Mouse (Mus musculus) testis, adult 2 months (tissue): ENCODE data around the gene Gpr153. TPM values are rescaled to one million over a fixed set of nuclear protein-coding genes. Genes with fewer than 3 reads are reported as not detected.
A peak's percentile ranks its signal among the peaks of the same experiment; 100 is the strongest.

Experiments
- H3K27ac ChIP-seq: fragments of 200-500 bp; 2 replicates; pipeline ENCODE4 v1.5.1; 2012; ENCODE audit warnings: low read depth, low read length; ENCODE audit not compliant: control insufficient read depth, insufficient read depth
- H3K27me3 ChIP-seq: fragments of 200-500 bp; 2 replicates; pipeline ENCODE4 v1.6.1; 2012; ENCODE audit warnings: mild to moderate bottlenecking, low read length, moderate library complexity; ENCODE audit not compliant: control insufficient read depth, insufficient read depth
- H3K36me3 ChIP-seq: fragments of 200-500 bp; 2 replicates; pipeline ENCODE4 v1.6.1; 2012; ENCODE audit warnings: mild to moderate bottlenecking, low read length; ENCODE audit not compliant: control insufficient read depth, insufficient read depth
- H3K4me1 ChIP-seq: fragments of 200-500 bp; 2 replicates; pipeline ENCODE4 v1.6.1; 2012; ENCODE audit warnings: low read length; ENCODE audit not compliant: control insufficient read depth, insufficient read depth
- H3K4me3 ChIP-seq: fragments of 200-500 bp; 2 replicates; pipeline ENCODE4 v1.5.1; 2012; ENCODE audit warnings: low read depth, mild to moderate bottlenecking, low read length, moderate library complexity, mixed read lengths; ENCODE audit not compliant: control insufficient read depth
- CTCF ChIP-seq: fragments of 200-500 bp; IDR thresholded peaks from 2 replicates; pipeline ENCODE4 v1.5.1; 2012; ENCODE audit warnings: low read depth, mild to moderate bottlenecking, inconsistent platforms, low read length, moderate library complexity; ENCODE audit not compliant: control insufficient read depth, insufficient read depth, insufficient replicate concordance
- POLR2A ChIP-seq: fragments of 200-500 bp; IDR thresholded peaks from 2 replicates; pipeline ENCODE4 v1.6.1; 2012; ENCODE audit warnings: low read depth, mild to moderate bottlenecking, inconsistent platforms, low read length, moderate library complexity; ENCODE audit not compliant: control insufficient read depth
- polyA plus RNA-seq: library from polyadenylated mRNA; depleted of rRNA; stranded (reverse); fragments of >200 nt; gene quantifications from 2 replicates; pipeline ENCODE4 v1.2.3, GENCODE M21; 2012

The Gpr153 gene
- polyA plus RNA-seq, 1 experiment, result 18.9 TPM

DNA sequence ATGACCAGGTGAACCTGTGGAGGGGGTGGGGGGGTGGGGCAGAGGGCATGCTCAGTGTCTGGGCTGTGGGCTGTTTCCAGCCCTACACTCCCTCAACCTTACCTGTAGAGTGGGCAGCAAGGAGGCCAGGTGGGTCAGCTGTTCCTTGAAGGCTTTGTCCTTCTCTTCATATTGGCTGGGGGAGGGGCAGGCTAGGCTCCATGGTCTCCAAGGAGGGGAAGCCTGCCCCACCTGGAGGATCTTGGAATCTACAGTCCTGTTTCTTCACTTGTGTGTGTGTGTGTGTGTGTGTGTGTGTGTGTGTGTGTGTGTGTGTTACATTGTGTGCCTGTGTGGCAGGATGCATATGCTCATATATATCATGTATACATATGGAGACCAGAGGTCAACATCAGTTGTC, 39.9 kb downstream of the Gpr153 start:
- Histone ChIP-seq H3K27me3 (no peaks in the 10 kb centered on the region; the same call in 1 of the 2 replicates), H3K4me3 (no peak overlapping the region), H3K36me3 (no peaks in the 10 kb centered on the region), H3K27ac (no peak overlapping the region), H3K4me1 (peaks cover 26% of the 10 kb centered on the region)
- TF ChIP-seq CTCF (no peak), POLR2A (no peak)

DNA sequence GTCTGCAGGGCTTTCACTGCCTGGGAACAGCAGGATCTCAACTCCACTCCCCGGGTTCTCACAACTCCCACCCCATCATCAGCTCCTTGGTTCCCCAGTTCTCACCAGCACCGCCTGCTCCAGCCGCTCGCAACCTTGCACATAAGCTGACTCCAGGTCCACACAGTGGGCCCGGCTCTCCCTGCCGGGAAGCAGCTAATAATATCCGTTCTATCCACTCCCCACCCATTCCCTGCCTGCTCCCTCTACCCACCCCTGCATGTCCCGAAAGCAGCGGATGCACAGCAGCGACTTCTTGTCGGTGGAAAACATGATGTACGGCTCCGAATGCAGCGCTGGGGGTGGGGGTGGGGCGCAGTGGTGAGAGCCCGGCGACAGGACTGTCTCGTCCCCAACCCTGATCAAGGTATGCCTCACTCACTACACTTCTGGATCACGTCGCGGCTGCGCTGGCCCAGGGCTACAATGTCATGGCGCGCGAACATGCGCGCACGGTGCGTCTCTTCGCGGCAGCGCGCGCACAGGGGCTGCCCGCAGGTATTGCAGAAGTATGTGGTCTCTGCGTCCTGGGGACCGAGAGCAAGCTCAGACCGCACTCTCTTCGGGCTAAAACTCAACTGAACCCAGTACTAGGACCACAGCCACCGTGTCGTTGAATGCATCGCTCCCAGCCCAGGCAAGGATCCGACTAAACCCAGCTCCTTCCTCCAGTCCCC, 41.6 kb downstream of the Gpr153 start:
- H3K4me1 ChIP-seq, result peaks cover 27% of the 10 kb centered on the region
- H3K4me3 ChIP-seq, result peak overlapping the region; percentile 18; the same call in 1 of the 2 replicates
- no peak overlapping the region for H3K27ac ChIP-seq
- H3K36me3 ChIP-seq, result no peaks in the 10 kb centered on the region
- TF ChIP-seq CTCF, result no peak
- TF ChIP-seq POLR2A, result no peak
- H3K27me3 ChIP-seq, result no peaks in the 10 kb centered on the region; the same call in 1 of the 2 replicates

DNA sequence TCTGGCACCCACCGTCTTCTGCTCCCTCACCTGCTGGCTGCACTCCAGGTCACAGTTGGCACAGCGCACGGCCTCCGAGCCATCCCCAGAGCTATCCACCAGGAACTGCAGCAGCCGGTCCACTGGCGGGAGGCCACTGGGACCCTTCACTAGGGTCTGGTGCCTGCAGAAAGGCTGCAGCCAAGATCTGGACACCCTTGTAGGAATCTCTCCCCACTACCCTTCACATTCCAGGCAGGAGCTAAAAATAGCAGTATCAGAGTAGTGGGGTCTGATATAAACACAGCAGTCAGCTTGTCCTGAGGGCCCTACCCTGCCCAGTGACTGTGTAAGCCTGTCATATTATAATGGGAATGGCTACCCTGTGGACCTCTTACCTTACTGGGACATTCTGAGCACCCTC, 43.6 kb downstream of the Gpr153 start:
- Histone ChIP-seq H3K27me3 (no peaks in the 10 kb centered on the region; the same call in 1 of the 2 replicates), H3K4me1 (peaks cover 22% of the 10 kb centered on the region), H3K36me3 (no peaks in the 10 kb centered on the region), H3K27ac (no peak overlapping the region), H3K4me3 (no peak overlapping the region)
- no peak for TF ChIP-seq POLR2A
- TF ChIP-seq CTCF, result no peak

DNA sequence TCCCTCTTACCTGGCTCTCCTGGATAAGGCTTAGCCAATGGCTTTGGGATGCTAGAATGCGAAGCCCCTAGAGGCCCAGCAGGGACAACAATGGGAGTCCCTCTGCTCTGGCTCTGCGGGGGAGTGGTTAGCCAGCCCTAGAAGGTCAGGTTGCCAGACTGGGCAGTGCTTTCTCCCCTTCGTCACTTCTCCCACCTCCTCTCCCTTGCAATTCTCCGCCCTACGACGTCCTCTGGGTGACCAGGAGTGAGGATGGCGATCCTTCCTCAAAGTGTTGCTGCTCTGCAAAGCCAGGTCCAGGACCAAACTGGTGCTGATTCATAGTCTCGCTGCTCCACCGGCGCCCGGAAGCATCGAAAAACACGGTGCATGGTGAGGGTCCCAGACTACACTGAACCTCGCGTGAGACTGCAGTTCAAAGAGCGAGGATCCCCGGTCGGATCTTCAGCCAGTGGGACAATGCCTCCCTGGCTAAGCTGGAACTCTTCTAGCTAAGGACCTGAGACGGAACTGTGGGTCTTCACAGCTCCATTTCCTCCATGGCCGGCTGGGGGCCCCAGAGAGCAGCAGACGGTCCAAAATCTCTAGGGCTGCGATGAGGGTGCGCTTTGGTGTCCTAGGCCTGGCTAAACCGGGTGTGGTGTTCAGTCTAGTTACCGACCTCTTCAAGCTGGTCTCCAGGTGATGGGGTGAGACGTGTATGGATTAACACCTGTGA, 44.6 kb downstream of the Gpr153 start, which contains the start of gene Rnf207:
Rnf207 (minus strand) TSS at position 477 of the 718 bp plus-strand sequence.
- Histone ChIP-seq H3K27me3 (no peaks in the 10 kb centered on the region), H3K27ac (no peak within 1 kb of the TSS), H3K4me3 (peak within 1 kb of the TSS; percentile 64), H3K36me3 (no peaks in the 10 kb centered on the region), H3K4me1 (peaks cover 18% of the 10 kb centered on the region)
- TF ChIP-seq CTCF, result peak; percentile 28; the same call in 1 of the 2 replicates
- TF ChIP-seq POLR2A, result no peak

DNA sequence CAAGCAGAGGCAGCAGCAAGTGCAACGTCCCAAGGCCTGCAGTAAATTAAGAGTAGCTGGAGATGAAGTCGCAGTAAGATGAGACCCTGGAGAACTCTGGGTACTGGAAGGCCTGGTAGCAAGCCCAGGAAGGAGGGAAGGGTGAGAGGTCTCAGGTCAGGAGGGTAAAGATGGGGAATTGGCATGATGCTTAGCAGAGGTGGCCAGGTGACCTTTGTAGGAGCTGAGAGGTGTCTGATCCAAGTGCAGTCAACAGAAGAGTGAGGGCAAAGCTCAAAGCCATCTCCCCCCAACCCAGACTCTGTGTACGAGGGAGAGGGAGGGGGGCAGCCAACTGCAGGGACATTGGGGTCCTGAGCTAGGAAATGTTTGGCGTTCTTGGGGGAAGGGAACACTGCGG, 47.4 kb downstream of the Gpr153 start:
- TF ChIP-seq POLR2A (no peak), CTCF (no peak)
- Histone ChIP-seq H3K4me1 (peaks cover 15% of the 10 kb centered on the region), H3K27ac (no peak overlapping the region), H3K4me3 (no peak overlapping the region), H3K36me3 (no peaks in the 10 kb centered on the region), H3K27me3 (no peaks in the 10 kb centered on the region)

DNA sequence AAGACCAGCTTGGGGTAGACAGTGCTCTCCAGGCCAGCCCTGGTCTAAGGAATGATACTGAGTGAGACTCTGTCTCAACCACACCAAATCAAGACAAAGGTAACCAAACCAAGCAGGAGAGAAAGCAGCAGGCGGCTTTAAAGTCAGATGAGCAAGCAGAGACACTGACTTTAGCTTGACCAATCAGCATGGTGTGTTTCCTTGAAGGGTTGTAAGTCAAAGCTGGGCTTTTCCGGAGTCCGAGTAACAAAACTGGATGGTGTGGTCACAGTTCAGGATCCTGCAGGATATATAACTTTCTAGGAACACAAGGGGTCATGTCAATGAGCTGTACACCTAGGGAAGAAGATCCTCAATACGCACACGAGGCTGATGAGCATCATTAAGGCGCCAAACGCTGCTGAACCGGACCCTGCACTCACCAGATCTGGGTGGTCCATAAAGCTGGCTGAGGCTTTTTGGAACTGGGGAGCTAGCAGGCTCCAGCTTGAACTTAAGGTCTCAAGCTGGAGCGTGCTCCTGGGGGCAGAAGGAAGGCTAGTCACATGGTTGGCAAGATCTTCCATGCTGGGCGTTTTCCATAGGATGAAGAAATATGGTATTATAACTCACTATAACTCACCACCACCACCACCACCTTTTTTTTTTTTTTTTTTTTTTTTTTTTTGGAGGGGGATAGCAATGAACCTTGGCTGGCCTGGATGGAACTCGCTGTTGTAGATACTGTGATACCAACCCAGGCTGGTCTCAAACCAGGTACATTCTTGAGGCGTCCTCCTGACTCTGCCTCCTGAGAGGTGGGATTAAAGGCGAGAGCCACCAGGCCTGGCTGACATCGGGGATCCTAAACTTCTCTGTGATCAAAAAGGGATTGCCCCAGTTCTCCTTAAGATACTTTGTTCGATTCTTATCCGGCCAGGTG, 50.9 kb downstream of the Gpr153 start:
- H3K27ac ChIP-seq, result 0 out of 2 replicates have a peak overlapping the region, but pooled peaks have one; percentile 40
- H3K36me3 ChIP-seq, result no peaks in the 10 kb centered on the region
- H3K4me3 ChIP-seq, result peak overlapping the region; percentile 88
- TF ChIP-seq CTCF (no peak), POLR2A (no peak)
- H3K27me3 ChIP-seq, result no peaks in the 10 kb centered on the region
- H3K4me1 ChIP-seq, result peaks cover 13% of the 10 kb centered on the region
